Mouse (Mus musculus): ENCODE results near the gene Usp37. TPM values are rescaled to one million over a fixed set of nuclear protein-coding genes. Genes with fewer than 3 reads are reported as not detected.
"Not testable (repeated sequence)": the region's sequence is repeated elsewhere in the genome, so short reads cannot be mapped to it uniquely, and the experiment has no call there.

Usp37 gene
- 15.5 and 30.2 TPM in 2 replicates for total RNA-seq (2015; ENCODE audit: low replicate concordance)
- 29.0 and 33.9 TPM in 2 replicates for total RNA-seq (2017; ENCODE audit: low replicate concordance)

DNA sequence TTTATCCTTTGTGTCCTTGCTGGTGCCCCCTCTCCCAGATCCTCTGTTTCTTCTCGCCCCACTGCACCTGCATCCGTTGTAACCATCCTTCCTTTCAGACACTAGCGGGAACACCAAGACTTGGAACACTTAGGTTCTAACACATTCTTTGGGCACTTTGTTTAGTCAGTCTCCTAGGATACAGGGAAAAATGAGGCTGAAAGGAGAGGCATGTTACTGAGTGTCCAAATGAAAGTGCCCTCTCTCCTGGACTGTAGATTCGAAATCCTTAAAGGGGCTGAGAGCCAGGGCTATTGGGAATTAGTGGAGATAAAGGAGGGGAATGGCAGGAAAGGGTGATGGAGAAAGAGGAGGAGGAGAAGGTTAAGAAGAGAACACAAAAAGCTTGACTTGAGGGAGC is at the start of gene Usp37:
Gene Usp37 (minus strand): TSS at position 101 of the 400 bp plus-strand sequence.
- ATAC-seq (replicated peaks; ENCODE audit: low FRiP score, poor library complexity, severe bottlenecking) = no peak

DNA sequence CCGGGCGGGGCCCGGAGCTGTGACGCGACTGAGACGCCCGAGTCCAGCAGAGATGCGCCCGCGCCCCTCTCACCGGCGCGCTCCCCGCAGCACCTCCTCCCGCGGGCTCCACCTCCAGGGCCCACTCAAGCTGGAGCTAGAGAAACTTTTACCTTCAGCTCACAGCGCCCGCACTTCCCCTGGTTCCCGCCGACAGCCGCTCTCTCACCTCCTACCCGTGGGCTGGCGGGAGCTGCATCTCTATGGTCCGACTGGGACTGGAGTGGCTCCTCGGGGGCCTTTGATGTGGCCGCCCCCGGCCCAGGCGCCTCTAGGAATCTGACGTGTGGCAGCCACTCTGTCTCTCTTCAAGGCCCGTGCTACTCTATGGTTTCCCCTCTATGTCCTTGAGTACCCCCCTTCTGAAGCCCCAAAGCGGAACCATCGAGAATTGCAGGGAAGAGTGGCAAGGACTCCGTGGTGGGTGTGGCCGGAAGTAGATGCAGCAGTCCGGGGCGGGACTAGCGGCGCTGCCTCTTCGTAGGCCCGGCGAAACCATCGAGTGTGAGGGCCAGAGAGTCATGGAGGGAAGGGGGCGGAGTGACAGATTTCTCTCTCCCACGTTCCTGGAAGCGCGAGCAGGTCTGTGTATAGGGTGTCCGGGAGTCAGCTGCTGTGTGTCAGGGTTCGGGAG is 43.8 kb upstream of the Usp37 start, which contains the start of the genes Zfp142 and Bcs1l:
Gene Zfp142 (minus strand): TSS at position 474 of the 673 bp plus-strand sequence.
Gene Bcs1l (plus strand): TSS at position 517 of the 673 bp plus-strand sequence.
- ATAC-seq (replicated peaks; ENCODE audit: low FRiP score, poor library complexity, severe bottlenecking) = peak; percentile 96

DNA sequence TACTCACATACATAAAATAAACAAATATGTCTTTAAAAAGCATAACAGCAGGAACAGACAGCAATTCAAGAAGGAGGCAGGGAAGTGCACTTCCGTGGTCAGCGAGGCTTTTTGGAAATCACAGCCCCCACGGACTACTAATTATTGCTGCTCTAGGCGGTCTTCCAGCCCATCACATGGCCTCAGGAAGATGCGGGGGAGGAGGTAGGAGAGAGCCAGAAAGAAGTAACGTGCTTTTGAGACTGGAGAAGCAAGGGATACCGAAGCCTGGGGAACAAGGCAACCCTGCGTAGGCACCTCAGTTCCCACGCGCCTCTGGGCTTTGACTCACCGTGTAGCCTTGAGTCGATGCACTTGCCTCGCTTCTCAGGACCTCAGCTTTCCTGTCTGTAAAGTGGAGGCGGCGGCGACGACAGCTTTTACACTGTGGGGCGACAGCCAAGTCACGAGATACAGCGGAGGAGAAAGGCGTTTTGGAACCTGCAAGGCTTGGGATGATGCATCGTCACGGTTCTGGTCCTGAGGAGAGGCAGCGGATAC is 43.2 kb upstream of the Usp37 start:
- no peak; the same call in 1 of the 2 replicates for ATAC-seq (replicated peaks; ENCODE audit: low FRiP score, poor library complexity, severe bottlenecking)

DNA sequence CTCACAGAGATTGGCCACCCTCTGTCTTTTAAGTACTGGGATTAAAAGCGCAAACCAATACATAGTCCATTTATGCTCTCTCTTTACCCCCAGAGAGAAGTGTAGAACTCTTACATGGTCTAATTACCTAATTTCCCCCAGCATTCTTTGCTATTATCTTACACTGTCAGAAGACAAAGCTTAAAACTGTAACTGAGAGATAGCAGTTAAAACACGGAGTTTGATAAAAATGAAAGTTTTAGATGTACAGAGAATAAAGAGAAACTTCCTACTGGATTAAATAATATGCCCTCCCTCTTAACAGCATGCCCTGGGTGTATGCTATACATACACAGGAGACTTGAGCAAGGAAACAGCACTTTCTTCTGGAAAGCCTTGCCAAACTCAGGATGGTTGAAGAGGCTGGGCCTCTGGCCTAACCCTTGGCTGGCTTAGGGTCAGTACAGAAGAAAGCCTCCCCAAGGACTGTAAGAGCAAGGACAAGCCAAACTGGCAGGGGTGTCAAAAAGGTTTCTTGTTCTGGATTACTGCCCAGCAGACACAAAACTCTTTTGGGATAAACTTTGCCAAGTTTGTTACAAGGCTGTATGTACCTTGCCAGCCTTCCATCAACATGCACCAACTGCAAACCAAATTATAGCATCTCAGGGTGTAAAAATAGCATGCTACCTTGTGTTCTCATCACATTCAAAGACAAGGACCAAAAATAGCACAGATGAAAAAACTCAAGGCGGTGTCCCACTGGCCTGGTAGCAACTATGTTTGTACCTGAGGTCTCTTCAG is 40.7 kb upstream of the Usp37 start:
- ATAC-seq (replicated peaks; ENCODE audit: low FRiP score, poor library complexity, severe bottlenecking) = no peak

DNA sequence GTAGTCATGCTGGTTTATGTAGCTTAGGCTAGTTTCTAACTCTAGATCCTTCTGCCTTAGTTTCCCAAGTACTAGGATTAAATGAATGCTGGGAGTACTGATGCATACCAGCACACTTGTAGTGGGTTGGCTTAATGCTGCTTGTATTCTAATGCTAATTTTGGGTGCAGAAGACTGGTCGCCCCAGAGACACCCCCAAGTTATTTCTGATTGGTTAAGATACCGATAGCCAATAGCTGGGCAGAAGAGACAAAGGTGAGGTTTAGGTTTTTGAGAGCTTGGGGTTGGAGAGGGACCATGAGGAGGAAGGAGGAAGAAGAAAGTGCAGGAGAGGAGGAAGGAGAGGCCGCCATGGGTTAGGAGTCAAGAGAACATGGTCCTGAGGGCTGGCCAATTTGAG is 38.5 kb upstream of the Usp37 start:
- no peak for ATAC-seq (replicated peaks; ENCODE audit: low FRiP score, poor library complexity, severe bottlenecking)

DNA sequence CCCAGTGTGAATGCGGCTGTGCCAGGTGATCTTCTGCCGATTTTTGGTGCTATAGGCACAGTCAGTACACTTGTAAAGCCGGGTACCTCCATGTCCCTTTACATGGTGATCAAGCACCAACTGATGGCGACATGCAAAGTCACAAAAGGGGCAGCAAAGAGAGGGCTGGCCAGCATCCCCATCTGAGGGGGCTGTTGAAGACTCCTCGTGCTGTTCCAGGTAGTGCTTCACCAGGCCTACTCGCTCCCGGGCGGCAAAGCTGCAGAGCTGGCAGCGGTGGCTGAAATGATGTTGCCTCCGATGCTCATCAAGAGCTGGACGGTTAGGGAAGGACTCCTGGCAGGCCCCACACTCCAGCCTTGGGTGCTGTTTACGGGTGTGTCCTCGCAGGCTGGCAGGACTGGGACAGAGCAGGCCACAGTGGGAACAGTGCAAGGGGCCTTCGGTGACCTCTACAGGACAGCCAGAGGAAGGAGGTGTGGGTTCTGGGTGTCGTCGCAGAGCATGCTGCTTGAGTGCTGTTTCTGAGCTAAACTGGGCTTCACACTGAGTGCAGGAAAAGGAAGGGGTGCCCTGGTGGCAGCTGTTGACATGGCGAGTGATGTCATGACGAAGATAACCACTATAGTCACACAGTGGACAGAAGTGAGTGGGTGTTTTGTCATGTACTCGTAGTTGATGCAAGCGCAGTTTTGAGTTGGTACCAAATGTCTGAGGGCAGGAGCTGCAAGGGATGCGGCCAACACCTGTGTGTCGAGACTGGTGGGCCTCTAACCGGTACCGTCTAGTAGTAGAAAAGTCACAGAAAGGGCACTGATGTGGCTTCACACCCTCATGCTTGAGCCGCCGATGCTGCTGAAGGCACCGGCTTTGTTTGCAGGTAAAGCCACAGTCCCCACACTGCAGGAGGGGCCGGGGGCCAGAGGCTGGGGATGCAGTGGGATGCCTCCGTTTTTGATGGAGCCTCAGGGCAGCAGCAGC is 25.9 kb upstream of the Usp37 start:
- ATAC-seq (replicated peaks; ENCODE audit: low FRiP score, poor library complexity, severe bottlenecking) = no peak

DNA sequence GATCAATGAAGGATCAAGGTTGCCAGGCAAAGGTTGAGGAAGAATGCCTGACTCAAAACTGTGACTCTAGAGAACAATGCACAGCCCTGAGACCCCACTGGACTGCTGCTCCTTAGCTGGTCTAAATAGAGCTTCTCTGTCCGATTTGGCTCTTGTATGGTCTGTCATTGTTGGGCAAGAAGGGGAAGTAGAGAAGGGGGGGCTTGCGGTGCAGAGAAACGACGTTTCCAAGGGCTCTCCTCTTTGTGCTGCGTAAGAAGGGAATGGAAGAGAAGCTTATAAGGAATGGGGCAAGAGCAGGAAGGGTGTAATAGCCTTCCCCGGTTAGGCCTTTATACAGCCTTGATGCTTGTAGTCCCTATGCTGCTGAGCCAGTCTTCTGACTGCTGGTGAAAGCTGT is 21.8 kb upstream of the Usp37 start:
- ATAC-seq (replicated peaks; ENCODE audit: low FRiP score, poor library complexity, severe bottlenecking) = no peak

DNA sequence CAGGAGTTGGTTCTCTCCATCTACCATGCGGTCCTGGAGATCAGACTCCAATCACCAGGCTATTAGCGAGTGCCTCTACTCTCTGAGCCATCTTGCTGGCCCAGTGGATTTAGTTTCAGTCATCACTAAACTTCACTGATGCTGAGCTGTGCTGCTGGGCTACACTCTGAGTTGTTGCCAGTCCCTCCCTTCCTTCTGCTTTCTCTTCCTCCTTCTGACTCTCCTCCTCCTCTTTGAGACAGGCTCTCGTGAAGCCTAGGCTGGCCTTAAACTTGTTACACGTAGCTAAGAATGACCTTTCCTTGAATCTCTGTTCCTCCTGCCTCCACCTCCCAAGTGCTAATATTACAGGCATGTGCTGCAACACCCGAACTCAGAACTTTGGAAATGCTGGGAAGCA is 15.0 kb upstream of the Usp37 start:
- no peak for ATAC-seq (replicated peaks; ENCODE audit: low FRiP score, poor library complexity, severe bottlenecking)

DNA sequence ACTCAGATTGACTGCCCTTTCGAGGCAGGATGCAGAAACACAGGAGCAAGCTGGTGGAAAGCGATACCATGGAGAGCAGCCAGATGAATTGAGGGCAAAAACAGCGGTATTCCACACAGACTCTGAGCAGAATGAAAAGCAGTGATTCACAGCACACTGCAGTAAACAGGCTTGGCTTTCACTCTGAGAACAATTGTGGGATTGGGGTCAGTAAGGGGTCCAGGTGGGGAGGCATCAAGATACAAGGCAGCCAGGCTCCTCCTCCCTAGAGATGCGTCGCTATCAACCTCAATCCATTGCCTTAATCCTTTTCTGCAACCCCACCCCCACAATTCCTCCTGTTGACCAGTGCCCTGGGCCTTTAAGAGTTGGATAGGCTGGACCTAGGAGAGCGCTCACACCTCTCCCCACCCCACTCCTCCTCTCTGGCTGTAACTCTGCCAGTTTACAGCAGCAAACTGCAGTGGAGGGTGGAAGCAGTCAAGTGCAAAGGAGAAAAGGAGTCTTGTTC is 1.6 kb downstream of the Usp37 start, which contains the start of gene Plcd4:
Gene Plcd4 (plus strand): TSS at position 438 of the 511 bp plus-strand sequence.
- no peak for ATAC-seq (replicated peaks; ENCODE audit: low FRiP score, poor library complexity, severe bottlenecking)

DNA sequence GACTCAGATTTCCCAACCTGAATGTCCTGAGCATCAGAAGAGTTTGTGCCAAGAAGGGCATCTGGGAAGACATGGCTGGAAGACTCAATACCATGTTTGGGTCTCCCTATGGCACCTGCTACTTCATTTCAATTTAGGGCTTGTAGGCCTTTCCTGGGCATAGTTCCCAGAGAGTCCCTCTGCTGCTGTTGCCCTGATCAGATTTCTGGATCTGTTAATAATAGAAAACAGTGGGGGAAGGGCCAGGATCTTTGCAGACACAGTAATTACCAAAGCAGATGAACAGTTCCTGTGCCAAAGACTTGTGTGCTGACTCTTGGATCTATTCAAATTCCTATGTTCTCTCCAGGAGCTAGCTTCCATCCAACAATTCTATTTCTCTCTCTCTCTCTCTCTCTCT is 5.4 kb downstream of the Usp37 start:
- no peak for ATAC-seq (replicated peaks; ENCODE audit: low FRiP score, poor library complexity, severe bottlenecking)

DNA sequence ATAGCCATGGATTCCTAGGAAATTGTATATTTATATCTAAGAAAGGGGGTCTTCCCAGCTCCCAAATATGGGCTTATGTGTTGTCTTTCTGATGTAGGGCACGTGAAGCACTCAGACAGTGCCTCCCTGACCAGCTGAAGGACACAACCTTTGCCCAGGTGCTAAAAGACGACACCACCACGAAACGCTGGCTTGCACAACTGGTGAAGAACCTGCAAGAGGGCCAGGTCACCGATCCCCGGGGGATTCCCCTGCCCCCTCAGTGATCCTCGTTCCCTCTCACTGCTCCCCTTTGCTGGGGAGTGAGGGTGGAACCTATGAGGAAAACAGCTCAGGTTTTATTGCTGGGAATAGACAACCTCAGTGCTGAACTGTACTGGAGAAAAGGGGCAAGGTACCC is 15.5 kb downstream of the Usp37 start:
- ATAC-seq (replicated peaks; ENCODE audit: low FRiP score, poor library complexity, severe bottlenecking) = no peak

DNA sequence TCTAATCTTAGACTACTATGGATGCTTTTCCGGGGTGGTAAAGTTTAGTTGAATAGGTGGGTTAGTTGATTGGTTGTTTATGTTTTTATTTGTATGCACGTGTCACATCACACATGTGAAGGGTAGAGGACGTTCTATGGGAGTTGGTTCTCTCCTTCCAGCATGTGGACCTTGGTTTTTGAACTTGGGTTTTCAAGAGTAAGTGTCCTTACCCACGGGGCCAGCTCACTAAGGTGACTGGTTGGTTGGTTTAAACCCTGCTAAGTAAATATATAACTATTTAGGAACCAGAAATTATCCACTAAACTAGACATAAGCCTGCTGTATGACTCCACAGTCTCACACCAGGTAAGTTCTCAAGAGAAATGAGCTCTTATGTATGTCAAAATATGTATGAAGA is 19.3 kb downstream of the Usp37 start:
- ATAC-seq (replicated peaks; ENCODE audit: low FRiP score, poor library complexity, severe bottlenecking) = no peak

DNA sequence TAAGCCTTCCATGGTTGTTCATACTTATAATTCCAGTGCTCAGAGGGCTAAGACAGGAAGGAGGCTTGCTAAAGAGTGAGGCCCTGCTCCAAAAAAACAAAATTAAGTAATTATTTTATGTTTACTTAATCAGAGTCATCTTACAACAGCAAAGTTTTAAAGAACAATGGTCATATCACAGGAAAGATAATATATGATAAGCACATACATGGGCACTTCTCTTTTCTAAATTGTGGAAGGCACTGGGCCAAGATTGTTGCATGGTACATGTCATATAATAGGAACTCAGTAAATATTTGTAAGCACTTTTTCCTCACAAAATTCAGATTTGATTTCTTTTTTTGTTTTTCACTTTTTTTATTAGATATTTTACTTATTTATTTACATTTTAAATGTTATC is 24.2 kb downstream of the Usp37 start:
- no peak for ATAC-seq (replicated peaks; ENCODE audit: low FRiP score, poor library complexity, severe bottlenecking)

DNA sequence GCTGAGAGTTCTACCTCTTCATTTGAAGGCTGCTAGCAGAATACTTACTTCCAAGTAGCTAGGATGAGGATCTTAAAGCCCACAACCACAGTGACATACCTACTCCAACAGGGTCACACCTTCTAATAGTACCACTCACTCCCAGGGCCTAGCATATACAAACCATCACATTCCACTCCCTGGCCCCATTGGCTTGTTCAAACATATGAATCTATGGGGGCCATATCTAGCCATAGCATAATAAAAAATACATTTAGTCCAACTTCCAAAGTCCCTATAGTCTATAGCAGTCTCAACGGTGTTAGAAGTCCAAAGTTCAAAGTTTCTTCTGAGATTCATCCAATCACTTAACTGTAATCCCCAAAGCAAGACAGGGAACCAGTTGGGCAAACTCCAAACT is 31.1 kb downstream of the Usp37 start:
- ATAC-seq (replicated peaks; ENCODE audit: low FRiP score, poor library complexity, severe bottlenecking) = not testable (repeated sequence)

DNA sequence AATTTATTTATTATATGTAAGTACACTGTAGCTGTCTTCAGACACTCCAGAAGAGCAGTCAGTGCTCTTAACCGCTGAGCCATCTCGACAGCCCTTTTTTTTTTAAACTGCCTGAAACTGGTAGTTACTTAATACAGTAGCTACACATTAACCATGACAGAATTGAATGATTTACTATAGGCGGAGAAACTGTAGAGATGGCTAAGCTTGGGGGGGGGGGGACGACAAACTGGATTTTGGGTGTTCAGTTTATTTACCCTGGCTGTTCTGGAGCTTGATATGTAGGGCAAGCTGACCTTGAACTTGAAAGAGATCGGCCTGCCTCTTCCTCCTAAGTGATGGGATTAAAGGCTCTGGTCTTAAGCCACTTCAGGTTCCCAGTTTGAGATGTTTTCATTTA is 32.8 kb downstream of the Usp37 start:
- ATAC-seq (replicated peaks; ENCODE audit: low FRiP score, poor library complexity, severe bottlenecking) = no peak

DNA sequence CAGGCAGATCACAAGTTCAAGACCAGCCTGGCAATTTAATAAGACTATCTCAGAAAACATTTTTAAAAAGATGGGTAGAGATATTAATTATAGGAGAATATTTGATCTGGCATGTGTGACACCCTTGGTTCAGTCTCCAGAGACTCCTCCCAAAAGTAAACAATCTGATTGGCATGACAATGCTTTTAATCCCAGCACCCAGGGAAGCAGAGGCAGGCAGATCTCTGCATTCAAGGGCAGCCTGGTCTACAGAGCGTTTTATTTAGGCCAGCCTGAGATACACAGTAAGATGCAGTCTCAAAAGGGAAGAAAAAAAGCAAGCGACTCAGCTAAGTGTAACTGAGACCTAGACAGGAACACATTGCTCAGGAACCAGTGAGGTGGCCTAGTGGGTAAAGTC is 36.3 kb downstream of the Usp37 start:
- ATAC-seq (replicated peaks; ENCODE audit: low FRiP score, poor library complexity, severe bottlenecking) = no peak

DNA sequence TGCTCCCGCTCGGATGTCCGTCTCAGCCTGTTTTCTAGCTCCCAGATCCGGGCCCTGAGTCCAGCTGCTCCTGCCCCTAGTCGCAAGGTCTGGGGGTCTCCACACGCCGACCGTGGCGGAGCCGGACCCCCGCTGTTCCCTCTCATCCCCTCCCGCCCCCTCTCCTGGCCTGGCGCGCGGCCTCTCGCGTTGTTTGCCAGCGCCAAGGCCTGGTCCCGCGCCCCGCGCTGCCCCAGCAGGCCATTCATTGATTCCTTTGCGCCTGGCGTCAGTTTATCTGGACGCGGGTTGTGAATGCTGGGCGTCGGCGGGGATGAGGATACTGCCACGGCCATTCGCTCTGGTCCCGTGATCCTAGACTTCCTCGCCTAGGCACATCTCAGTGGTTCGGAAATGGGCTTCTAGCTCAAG is 37.6 kb downstream of the Usp37 start:
- ATAC-seq (replicated peaks; ENCODE audit: low FRiP score, poor library complexity, severe bottlenecking) = peak; percentile 68

DNA sequence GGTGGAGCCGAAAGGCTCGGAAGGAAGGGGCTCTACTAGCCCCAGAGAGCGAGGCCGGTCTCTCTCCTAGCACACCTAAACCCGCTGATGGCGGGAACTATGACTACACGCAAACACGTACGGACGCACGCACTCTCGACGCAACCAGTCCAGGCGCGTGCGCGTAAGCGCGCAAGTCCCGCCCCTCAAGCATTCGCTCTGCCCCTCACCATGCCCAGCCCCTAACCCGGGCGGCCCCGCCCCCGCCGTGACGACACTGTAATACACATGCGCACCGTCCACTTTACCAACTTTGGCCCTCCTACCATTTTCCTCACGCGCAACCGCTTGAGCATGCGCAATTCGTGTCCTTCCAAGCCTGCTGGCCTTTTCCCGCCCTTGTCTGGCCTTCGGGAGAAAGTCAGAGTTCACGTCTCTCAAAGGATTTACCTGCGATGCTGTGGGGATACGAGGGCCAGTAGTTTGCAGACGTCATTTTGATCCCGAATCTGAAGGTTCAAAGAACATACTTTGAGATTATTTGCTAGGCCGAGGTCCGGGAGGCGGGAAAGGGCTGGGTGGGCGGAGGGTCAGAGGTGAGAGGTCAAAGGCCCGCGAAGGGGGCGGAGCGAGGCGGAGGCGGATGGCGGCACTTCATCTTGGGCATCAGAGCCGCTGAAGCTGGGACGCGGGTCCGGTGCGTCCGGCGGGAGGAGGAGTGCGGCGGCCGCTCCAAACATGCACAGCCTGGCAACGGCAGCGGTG is 38.2 kb downstream of the Usp37 start, which contains the start of gene Cnot9:
Gene Cnot9 (plus strand): TSS at position 338 of the 744 bp plus-strand sequence.
- ATAC-seq (replicated peaks; ENCODE audit: low FRiP score, poor library complexity, severe bottlenecking) = peak; percentile 91

DNA sequence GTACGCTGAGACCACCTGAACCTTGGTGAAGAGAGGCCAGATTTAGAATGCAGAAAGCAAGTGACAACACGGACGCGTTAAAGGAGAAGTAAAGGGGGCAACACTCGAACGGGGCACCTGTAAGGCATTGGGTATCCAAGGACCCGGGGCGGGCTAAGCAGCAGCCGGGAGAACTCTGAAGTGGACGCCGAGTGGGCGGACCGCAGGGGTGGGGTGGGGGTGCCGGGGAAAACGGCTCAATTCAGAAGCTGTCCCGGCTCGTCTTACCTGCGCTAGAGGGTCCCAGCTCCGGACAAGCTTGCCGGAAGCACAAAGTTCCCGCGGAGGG is 38.7 kb downstream of the Usp37 start:
- peak; percentile 36 for ATAC-seq (replicated peaks; ENCODE audit: low FRiP score, poor library complexity, severe bottlenecking)

Measured in erythroid progenitor cell, adult 5-6 weeks (primary cell).